Mouse (Mus musculus): ENCODE data around the gene Reep3.

DNA sequence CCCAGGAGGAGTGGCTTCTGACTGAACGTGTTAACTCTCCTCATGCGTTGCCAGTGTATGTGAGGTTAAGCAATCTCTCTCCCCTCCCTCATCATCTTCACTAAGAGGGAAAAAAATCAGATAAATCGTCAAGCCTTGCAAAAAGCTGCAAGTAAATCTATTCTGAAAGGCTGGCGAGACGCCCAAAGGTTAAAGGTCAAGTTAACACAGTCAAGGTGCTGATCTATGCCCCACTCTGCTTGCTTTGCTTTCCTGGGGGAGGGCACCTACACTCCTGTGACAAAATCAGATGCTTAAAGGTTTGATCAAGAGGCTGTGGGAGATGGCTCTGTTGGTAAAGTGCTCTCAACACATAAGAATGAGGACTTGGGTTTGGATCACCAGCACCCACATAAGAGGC lies 52.4 kb downstream of the Reep3 start:
- no peak for TF ChIP-seq POLR2A (IDR thresholded peaks at IDR 0.05; ENCODE audit: borderline replicate concordance, extremely low read depth, insufficient read depth, insufficient read length, poor library complexity, severe bottlenecking)
- TF ChIP-seq CTCF (IDR thresholded peaks at IDR 0.05; ENCODE audit: borderline replicate concordance, extremely low read depth, insufficient read depth, insufficient read length), result no peak
